Mouse (Mus musculus): Measurements from ENCODE around the gene Kcnk2.

- TF ChIP-seq CTCF (IDR thresholded peaks at IDR 0.05; ENCODE audit: control insufficient read depth, insufficient read depth, low read length) (no peak), POLR2A (IDR thresholded peaks at IDR 0.05; ENCODE audit: borderline replicate concordance, control insufficient read depth, low read depth, low read length) (no peak)
These were observed 97.0 kb downstream of the Kcnk2 start for GRCm38 (mm10) chr1:189304988-189305522.
